Mouse (Mus musculus) intestine, embryonic 16.5 days (tissue): ENCODE results near the gene Slc31a2. TPM values are rescaled to one million over a fixed set of nuclear protein-coding genes. Genes with fewer than 3 reads are reported as not detected.

Source experiments
- ATAC-seq: fragments of 200-750 bp; cut with Nextera tagmentation; 2 replicates; pipeline ENCODE4 v1.8.0; 2017; ENCODE audit warnings: moderate TSS enrichment, moderate library complexity
- H3K27ac ChIP-seq: fragments of 300-500 bp; sonication (generic); 2 replicates; pipeline ENCODE4 v1.5.1; 2014; ENCODE audit warnings: mild to moderate bottlenecking, low read length
- H3K27me3 ChIP-seq: fragments of 300-500 bp; sonication (generic); replicated peaks from 2 replicates; pipeline ENCODE4 v1.6.1; 2014; ENCODE audit warnings: low read length, control low read depth, mixed read lengths; ENCODE audit not compliant: control insufficient read depth, insufficient read depth
- H3K36me3 ChIP-seq: fragments of 300-500 bp; sonication (generic); 2 replicates; pipeline ENCODE4 v1.6.1; 2014; ENCODE audit warnings: low read length, control low read depth; ENCODE audit not compliant: control insufficient read depth, insufficient read depth
- H3K4me1 ChIP-seq: fragments of 300-500 bp; sonication (generic); 2 replicates; pipeline ENCODE4 v1.6.1; 2014; ENCODE audit warnings: low read length, control low read depth, mixed read lengths; ENCODE audit not compliant: control insufficient read depth, insufficient read depth
- H3K4me2 ChIP-seq: fragments of 300-500 bp; sonication (generic); 2 replicates; pipeline ENCODE4 v1.6.1; 2014; ENCODE audit warnings: low read depth, low read length, control low read depth
- H3K4me3 ChIP-seq: fragments of 300-500 bp; sonication (generic); 2 replicates; pipeline ENCODE4 v1.5.1; 2014; ENCODE audit warnings: mild to moderate bottlenecking, low read length
- H3K9ac ChIP-seq: fragments of 300-500 bp; sonication (generic); 2 replicates; pipeline ENCODE4 v1.6.1; 2014; ENCODE audit warnings: low read depth, low read length
- H3K9me3 ChIP-seq: fragments of 300-500 bp; sonication (generic); 2 replicates; pipeline ENCODE4 v1.6.1; 2016; ENCODE audit warnings: low read length, control low read depth; ENCODE audit not compliant: control insufficient read depth
- WGBS: fragments of 180-500 bp; shearing (Covaris S2); extraction: QIAGEN DNeasy Blood & Tissue Kit; methylation state at CpG from one replicate; pipeline ENCODE4 v1.1.7; 2014; 5-methylcytosine and 5-hydroxymethylcytosine counted together
- polyA plus RNA-seq: library from polyadenylated mRNA; unstranded; fragments of >200 nt; fragmentation: Nextera tagmentation; extraction: Ambion mirVana; gene quantifications from 2 replicates; pipeline ENCODE4 v1.2.1, GENCODE M21; 2015

The Slc31a2 gene
- polyA plus RNA-seq, 1 experiment from 2014 or later, result 21.2 TPM

DNA sequence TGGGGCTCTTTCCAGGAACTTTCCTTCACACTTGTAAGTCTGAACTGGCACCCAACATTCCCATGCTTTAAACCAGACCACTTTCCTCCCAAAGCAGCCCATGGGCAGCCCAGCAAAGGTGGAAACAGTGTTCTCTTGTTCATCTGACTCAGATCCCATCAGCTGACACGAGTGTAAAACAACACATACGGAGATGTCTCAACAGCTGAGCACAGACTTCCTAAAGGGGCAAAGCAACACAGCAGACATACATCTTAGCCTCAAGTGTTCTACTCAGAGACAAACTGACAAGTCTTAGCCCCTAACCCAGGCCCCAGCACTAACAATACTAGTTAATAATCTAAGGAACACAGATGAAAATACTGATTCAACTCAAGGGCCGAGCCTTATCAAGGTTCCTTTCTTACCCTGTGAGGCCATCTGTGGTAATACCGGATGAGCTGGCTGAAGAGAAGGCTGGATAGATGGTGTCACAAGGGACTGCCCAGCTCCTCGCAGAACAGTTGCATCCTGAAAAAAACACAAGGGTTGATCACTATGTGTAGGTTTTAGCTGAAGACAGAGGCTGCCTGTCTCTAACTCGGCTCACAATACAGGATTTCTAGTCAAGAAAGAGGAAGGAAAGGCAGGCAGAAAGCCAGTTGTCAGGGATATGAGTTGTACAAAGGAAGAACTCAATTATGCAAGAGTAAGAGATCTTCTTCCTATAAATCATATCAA lies 66.7 kb downstream of the Slc31a2 start:
- WGBS, result 75% methylated on average over 6 of the region's 6 CpGs
- no peak for ATAC-seq
- H3K27ac ChIP-seq, result no peak overlapping the region

DNA sequence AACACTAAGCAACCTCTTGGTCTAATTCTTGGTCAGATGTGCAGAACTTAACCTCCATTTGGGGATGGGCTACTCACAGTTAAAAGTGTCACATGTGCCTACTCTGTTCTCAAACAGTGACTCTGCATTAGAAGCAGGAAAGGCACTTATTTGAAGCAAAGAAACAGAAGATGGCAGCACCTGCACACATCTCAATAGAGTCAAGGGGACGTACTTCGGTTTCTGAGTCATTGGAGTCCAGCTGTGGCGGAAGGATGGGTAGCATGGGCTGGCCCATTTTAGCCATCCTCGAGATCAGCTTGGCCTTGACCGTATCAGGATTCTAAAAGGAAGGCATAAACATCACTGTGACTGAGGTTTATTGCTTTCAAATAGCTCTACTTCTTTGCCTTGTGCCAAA lies 69.6 kb downstream of the Slc31a2 start:
- no peak overlapping the region for H3K4me3 ChIP-seq
- H3K27ac ChIP-seq, result no peak overlapping the region
- H3K9me3 ChIP-seq, result no peaks in the 10 kb centered on the region
- H3K27me3 ChIP-seq, result no peaks in the 10 kb centered on the region
- no peak overlapping the region for H3K9ac ChIP-seq
- WGBS, result 75% methylated on average over 5 of the region's 5 CpGs
- ATAC-seq, result no peak
- H3K4me2 ChIP-seq, result no peak overlapping the region
- H3K36me3 ChIP-seq, result peaks cover 14% of the 10 kb centered on the region; the same call in 1 of the 2 replicates
- H3K4me1 ChIP-seq, result no peaks in the 10 kb centered on the region

More for the DNA sequence above, 66.7 kb downstream of the Slc31a2 start:
- Histone ChIP-seq H3K4me1 (no peaks in the 10 kb centered on the region), H3K9ac (no peak overlapping the region), H3K36me3 (peaks cover 6% of the 10 kb centered on the region; the same call in 1 of the 2 replicates), H3K27me3 (no peaks in the 10 kb centered on the region), H3K4me2 (no peak overlapping the region), H3K4me3 (no peak overlapping the region), H3K9me3 (no peaks in the 10 kb centered on the region)

DNA sequence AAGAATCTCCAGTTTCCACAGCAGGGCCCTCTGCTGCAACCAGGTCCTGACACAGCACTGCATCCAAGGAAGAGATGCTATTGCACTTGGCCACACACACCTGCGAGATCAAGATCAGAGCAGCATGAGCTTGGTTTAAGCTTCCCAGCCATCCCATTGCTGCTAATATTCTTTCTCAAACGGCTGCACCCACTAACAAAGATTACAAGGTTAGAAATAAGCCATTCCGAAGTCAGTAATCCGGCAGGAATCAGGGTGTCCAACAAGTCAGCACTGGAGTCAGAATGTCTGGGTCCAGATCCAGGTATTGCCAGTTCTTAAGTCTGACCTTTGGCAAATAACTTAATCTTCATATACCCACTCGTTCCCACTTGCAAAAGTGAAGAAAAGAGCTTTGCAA lies 76.2 kb downstream of the Slc31a2 start:
- ATAC-seq, result no peak
- Histone ChIP-seq H3K9me3 (no peaks in the 10 kb centered on the region), H3K27ac (no peak overlapping the region), H3K36me3 (peaks cover 14% of the 10 kb centered on the region), H3K4me2 (no peak overlapping the region), H3K9ac (no peak overlapping the region), H3K4me3 (no peak overlapping the region), H3K4me1 (no peaks in the 10 kb centered on the region), H3K27me3 (no peaks in the 10 kb centered on the region)
- WGBS, result 88% methylated on average over 5 of the region's 5 CpGs

DNA sequence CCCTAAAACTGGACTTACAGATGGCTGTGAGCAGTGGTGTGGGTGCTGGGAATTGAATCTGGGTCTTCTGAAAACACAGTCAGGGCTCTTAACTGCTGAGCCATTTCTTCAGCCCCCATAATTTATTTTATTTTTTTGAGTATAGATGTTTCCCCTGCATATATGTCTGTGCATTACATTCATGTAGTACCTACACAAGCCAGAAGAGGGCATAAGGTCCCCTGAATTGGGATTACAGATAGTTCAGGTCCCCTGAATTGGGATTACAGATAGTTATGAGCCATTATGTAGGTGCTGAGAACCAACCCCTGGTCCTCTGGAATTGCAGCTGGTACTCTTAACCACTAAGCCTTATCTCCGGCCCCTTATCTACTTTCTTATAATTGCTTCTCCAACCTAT lies 81.6 kb downstream of the Slc31a2 start:
- H3K27me3 ChIP-seq, result no peaks in the 10 kb centered on the region
- ATAC-seq, result no peak
- peaks cover 3% of the 10 kb centered on the region for H3K4me1 ChIP-seq
- H3K4me3 ChIP-seq, result no peak overlapping the region
- no peak overlapping the region for H3K9ac ChIP-seq
- no peaks in the 10 kb centered on the region for H3K9me3 ChIP-seq
- H3K4me2 ChIP-seq, result no peak overlapping the region
- WGBS, result 84% methylated on average over 1 of the region's 1 CpGs
- no peak overlapping the region for H3K27ac ChIP-seq
- H3K36me3 ChIP-seq, result peaks cover 4% of the 10 kb centered on the region

DNA sequence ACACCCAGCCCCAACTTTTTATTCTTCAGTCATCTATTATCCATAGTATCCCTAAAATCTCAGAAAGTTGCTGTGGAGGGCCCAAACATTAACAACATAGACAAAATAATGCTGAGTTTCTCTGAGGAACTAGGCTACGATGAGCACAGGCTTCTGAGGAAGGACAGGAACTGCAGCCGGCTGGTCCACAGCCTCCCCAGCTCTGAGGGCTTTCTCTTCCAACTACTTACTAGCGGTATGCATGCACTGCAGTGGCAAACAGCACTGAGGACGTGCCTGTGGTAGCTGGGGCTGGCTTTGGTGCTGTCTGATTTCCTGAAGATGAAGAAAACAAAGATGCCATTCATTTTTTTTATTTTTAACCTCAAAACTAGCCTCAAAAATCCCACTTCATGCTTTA lies 83.5 kb downstream of the Slc31a2 start:
- 88% methylated on average over 4 of the region's 4 CpGs for WGBS
- H3K9me3 ChIP-seq, result no peaks in the 10 kb centered on the region
- H3K9ac ChIP-seq, result no peak overlapping the region
- H3K4me3 ChIP-seq, result no peak overlapping the region
- no peak overlapping the region for H3K27ac ChIP-seq
- no peak overlapping the region for H3K4me2 ChIP-seq
- ATAC-seq, result no peak
- H3K4me1 ChIP-seq, result peaks cover 3% of the 10 kb centered on the region
- H3K36me3 ChIP-seq, result peaks cover 4% of the 10 kb centered on the region
- no peaks in the 10 kb centered on the region for H3K27me3 ChIP-seq

DNA sequence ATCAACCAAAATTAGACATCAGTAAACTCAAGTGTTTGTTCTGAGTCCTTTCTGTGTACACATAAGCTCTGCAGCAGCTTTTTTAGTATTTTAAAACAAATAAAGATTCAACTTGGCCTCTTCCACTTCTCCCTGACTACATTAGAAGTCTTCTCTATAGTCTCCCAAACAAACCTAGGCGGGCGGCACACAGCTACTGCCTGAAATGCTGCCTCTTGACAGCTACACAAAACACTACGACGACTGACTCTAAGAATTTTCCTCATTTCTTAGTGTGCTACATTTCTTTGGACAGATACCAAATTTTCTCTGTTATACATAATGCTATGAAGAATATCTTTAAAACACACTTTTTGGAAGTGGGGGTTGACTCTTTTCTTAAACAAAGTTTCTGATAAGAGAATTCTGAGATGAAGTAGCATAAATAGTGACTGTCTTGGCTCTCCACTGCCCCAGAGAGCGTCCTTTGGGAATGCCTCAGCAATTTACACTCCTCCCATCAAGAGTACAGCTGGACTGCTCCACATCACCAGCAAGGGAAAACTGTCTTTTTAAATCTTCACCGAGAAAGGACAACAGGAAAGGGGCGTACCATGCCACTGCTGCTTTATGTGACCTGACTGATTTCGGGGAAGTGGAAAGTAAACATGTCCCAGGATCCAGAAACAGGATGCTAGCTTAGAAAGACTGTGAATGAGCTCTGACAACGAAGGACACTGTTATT lies 85.4 kb downstream of the Slc31a2 start:
- Histone ChIP-seq H3K27me3 (no peaks in the 10 kb centered on the region), H3K4me3 (no peak overlapping the region), H3K9me3 (no peaks in the 10 kb centered on the region), H3K4me2 (no peak overlapping the region), H3K27ac (peak overlapping the region; percentile 63; the same call in 1 of the 2 replicates), H3K9ac (no peak overlapping the region), H3K36me3 (peaks cover 2% of the 10 kb centered on the region; the same call in 1 of the 2 replicates), H3K4me1 (peaks cover 3% of the 10 kb centered on the region)
- 48% methylated on average over 9 of the region's 9 CpGs for WGBS
- ATAC-seq, result peak; percentile 44

Other genes with a start within 250 kb of the Slc31a2 start
- not detected in 2 replicates for gene Mup20, start 208.4 kb upstream of the Slc31a2 start, polyA plus RNA-seq
- not detected in 2 replicates for gene Mup3, start 175.2 kb upstream of the Slc31a2 start, polyA plus RNA-seq
- not detected in 2 replicates for gene Mup21, start 111.7 kb upstream of the Slc31a2 start, polyA plus RNA-seq
- 4.8 and 5.3 TPM in 2 replicates for gene Zfp37, start 31.5 kb upstream of the Slc31a2 start, polyA plus RNA-seq
- 24.3 and 27.9 TPM in 2 replicates for gene Fkbp15, start 98.0 kb downstream of the Slc31a2 start, polyA plus RNA-seq
- 127 and 149 TPM in 2 replicates for gene Slc31a1, start 98.2 kb downstream of the Slc31a2 start, polyA plus RNA-seq
- gene Cdc26, start 146.1 kb downstream of the Slc31a2 start, polyA plus RNA-seq, result 106 and 122 TPM in 2 replicates
- gene Prpf4, start 146.2 kb downstream of the Slc31a2 start, polyA plus RNA-seq, result 14.3 and 15.9 TPM in 2 replicates
- not detected in 2 replicates for gene Rnf183, start 172.7 kb downstream of the Slc31a2 start, polyA plus RNA-seq
- 5.1 and 7.3 TPM in 2 replicates for gene Wdr31, start 208.3 kb downstream of the Slc31a2 start, polyA plus RNA-seq
- gene Bspry, start 217.5 kb downstream of the Slc31a2 start, polyA plus RNA-seq, result 29.9 and 31.6 TPM in 2 replicates
- 115 and 118 TPM in 2 replicates for gene Hdhd3, start 240.9 kb downstream of the Slc31a2 start, polyA plus RNA-seq